Mouse (Mus musculus): ENCODE results near the gene Ntn1.

GRCm38 (mm10) chr11:68386589-68387440 lies 13.8 kb downstream of the Ntn1 start:
- TF ChIP-seq CTCF (IDR thresholded peaks at IDR 0.05; ENCODE audit: borderline replicate concordance, extremely low read depth, insufficient read depth, insufficient read length), result no peak
- no peak for TF ChIP-seq POLR2A (IDR thresholded peaks at IDR 0.05; ENCODE audit: borderline replicate concordance, extremely low read depth, insufficient read depth, insufficient read length, poor library complexity, severe bottlenecking)
